Mouse (Mus musculus) adrenal gland, postnatal 4 days (tissue): ENCODE measurements around the gene Fndc3b. TPM values are rescaled to one million over a fixed set of nuclear protein-coding genes. Genes with fewer than 3 reads are reported as not detected.

Experiments used
- DNase-seq, 2 experiments: peaks; one replicate each; pipeline ENCODE4 v3.0.0; 2021 to 2022; ENCODE audit warnings: low spot score in 2 of 2, mixed read lengths in 2 of 2
- total RNA-seq, 2 experiments: library from RNA; stranded (reverse); gene quantifications; 2 replicates each; pipeline ENCODE4 v1.2.3; 2021

Gene Fndc3b
- total RNA-seq, 2 experiments from 2014 or later: 110 TPM

GRCm38 (mm10) chr3:27677574-27677973 is 33.5 kb downstream of the Fndc3b start:
- DNase-seq: no peak

- DNase-seq: no peak
Observed at GRCm38 (mm10) chr3:27673660-27674059, 37.4 kb downstream of the Fndc3b start.

GRCm38 (mm10) chr3:27670416-27670815 is 40.7 kb downstream of the Fndc3b start:
- DNase-seq: no peak

GRCm38 (mm10) chr3:27667280-27667679 is 43.8 kb downstream of the Fndc3b start:
- no peak for DNase-seq

GRCm38 (mm10) chr3:27665338-27665737 is 45.8 kb downstream of the Fndc3b start:
- DNase-seq: no peak

- no peak for DNase-seq
Observed at GRCm38 (mm10) chr3:27663221-27663620, 47.9 kb downstream of the Fndc3b start.

- no peak for DNase-seq
Observed at GRCm38 (mm10) chr3:27658198-27658763, 52.8 kb downstream of the Fndc3b start.

GRCm38 (mm10) chr3:27656764-27657390 is 54.2 kb downstream of the Fndc3b start:
- DNase-seq: no peak

- DNase-seq: no peak
Observed at GRCm38 (mm10) chr3:27655673-27656072, 55.4 kb downstream of the Fndc3b start.

- DNase-seq: no peak
Observed at GRCm38 (mm10) chr3:27655042-27655441, 56.1 kb downstream of the Fndc3b start.

GRCm38 (mm10) chr3:27652451-27653011 is 58.6 kb downstream of the Fndc3b start:
- DNase-seq: no peak

GRCm38 (mm10) chr3:27651731-27652130 is 59.4 kb downstream of the Fndc3b start:
- DNase-seq: no peak

- DNase-seq: no peak
Observed at GRCm38 (mm10) chr3:27650083-27650482, 61.0 kb downstream of the Fndc3b start.

GRCm38 (mm10) chr3:27649316-27649715 is 61.8 kb downstream of the Fndc3b start:
- DNase-seq: no peak

GRCm38 (mm10) chr3:27642381-27642780 is 68.7 kb downstream of the Fndc3b start:
- no peak for DNase-seq

- DNase-seq: no peak
Observed at GRCm38 (mm10) chr3:27639701-27640100, 71.4 kb downstream of the Fndc3b start.

- no peak for DNase-seq
Observed at GRCm38 (mm10) chr3:27637046-27637661, 74.0 kb downstream of the Fndc3b start.

GRCm38 (mm10) chr3:27635776-27636175 is 75.3 kb downstream of the Fndc3b start:
- no peak for DNase-seq

GRCm38 (mm10) chr3:27632880-27633279 is 78.2 kb downstream of the Fndc3b start:
- no peak for DNase-seq

- no peak for DNase-seq
Observed at GRCm38 (mm10) chr3:27631112-27631511, 80.0 kb downstream of the Fndc3b start.

GRCm38 (mm10) chr3:27629716-27630115 is 81.4 kb downstream of the Fndc3b start:
- DNase-seq: no peak

GRCm38 (mm10) chr3:27626301-27626700 is 84.8 kb downstream of the Fndc3b start:
- no peak for DNase-seq
